In the genomic region with DNA sequence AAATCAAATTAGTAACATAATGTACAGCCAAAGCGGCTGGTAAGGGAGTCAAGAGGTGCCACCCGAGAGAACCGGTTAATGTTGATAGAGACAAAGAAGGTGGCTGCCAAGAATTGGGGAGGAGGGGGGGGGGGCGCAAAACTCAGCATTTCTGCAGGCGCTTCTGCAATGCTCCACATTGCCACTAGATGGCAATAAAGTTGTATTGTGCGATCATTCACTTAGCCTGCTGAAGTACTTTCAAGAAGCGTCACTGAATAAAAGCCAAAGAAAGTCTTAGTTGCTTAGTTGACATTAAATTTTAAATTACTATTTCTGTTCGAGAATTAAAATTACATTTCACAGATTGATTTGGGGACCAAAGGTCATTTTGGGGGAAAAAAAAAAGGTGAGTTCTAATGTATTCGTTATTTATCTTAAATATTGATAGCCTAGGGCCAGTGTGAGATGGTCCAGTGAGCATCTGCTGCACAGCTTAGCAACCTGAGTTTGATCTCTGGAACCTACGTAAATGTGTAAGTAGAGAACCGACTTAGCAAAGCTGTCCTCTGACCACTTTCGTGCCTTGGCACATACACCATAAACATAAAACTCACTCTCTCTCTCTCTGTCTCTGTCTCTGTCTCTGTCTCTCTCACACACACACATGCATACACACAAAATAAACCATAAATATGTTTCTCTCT, we compare ENCODE assay signal across 9 mouse cellular contexts.
DNase-seq lines count a peak whose midpoint lies in the region; ATAC-seq and TF ChIP-seq lines count a peak whose summit lies in the region.
"Had no signal": no experiment of that assay in that cellular context is flagged by ENCODE, and none has a peak within 500 bp of the region (broad histone marks: within the 10 kb centered on the region; RNA-seq: fewer than 3 reads in every experiment).

No protein-coding gene starts in this region.

- TF ChIP-seq CTCF in stomach, postnatal 0 days (IDR thresholded peaks at IDR 0.05; ENCODE audit: low read depth): peak; percentile 98

- no peak for TF ChIP-seq EP300 in stomach, postnatal 0 days (optimal IDR thresholded peaks at IDR 0.05)

- no peaks in the 10 kb centered on the region for H3K27me3 ChIP-seq in forebrain, embryonic 11.5 days (ENCODE audit: control insufficient read depth, insufficient read depth, low read length)
- no peaks in the 10 kb centered on the region for H3K27me3 ChIP-seq in intestine, embryonic 16.5 days (replicated peaks; ENCODE audit: control insufficient read depth, insufficient read depth, low read length)
- no peaks in the 10 kb centered on the region for H3K27me3 ChIP-seq in stomach, postnatal 0 days (ENCODE audit: control insufficient read depth, insufficient read depth, low read length)

- no peaks in the 10 kb centered on the region for H3K36me3 ChIP-seq in forebrain, embryonic 11.5 days (ENCODE audit: control insufficient read depth, insufficient read depth, low read length)
- no peaks in the 10 kb centered on the region for H3K36me3 ChIP-seq in intestine, embryonic 16.5 days (ENCODE audit: control insufficient read depth, insufficient read depth, low read length)
- no peaks in the 10 kb centered on the region for H3K36me3 ChIP-seq in stomach, postnatal 0 days (ENCODE audit: control insufficient read depth, insufficient read depth, low read length)
- H3K36me3 ChIP-seq: limb, embryonic 13.5 days had no signal

- H3K27ac ChIP-seq in forebrain, embryonic 11.5 days (ENCODE audit: low read depth, low read length): no peak overlapping the region
- 0 out of 2 replicates have a peak overlapping the region, but pooled peaks have one; percentile 48 for H3K27ac ChIP-seq in intestine, embryonic 16.5 days (ENCODE audit: low read length)
- no peak overlapping the region for H3K27ac ChIP-seq in stomach, postnatal 0 days (replicated peaks)
- H3K27ac ChIP-seq: limb, embryonic 13.5 days had no signal

- H3K9ac ChIP-seq in forebrain, embryonic 11.5 days (ENCODE audit: low read length): no peak overlapping the region
- H3K9ac ChIP-seq in intestine, embryonic 16.5 days (ENCODE audit: low read depth, low read length): no peak overlapping the region
- H3K9ac ChIP-seq in stomach, postnatal 0 days (ENCODE audit: low read length): no peak overlapping the region
- H3K9ac ChIP-seq: limb, embryonic 13.5 days had no signal

- no peaks in the 10 kb centered on the region for H3K9me3 ChIP-seq in forebrain, embryonic 11.5 days (ENCODE audit: control insufficient read depth, low read length)
- H3K9me3 ChIP-seq in intestine, embryonic 16.5 days (ENCODE audit: control insufficient read depth, low read length): no peaks in the 10 kb centered on the region
- no peaks in the 10 kb centered on the region for H3K9me3 ChIP-seq in stomach, postnatal 0 days (ENCODE audit: control insufficient read depth, low read length)
- H3K9me3 ChIP-seq: limb, embryonic 13.5 days had no signal

- no peak overlapping the region for H3K4me3 ChIP-seq in forebrain, embryonic 11.5 days (ENCODE audit: low read depth, low read length)
- no peak overlapping the region for H3K4me3 ChIP-seq in intestine, embryonic 16.5 days (ENCODE audit: low read length)
- H3K4me3 ChIP-seq in stomach, postnatal 0 days (ENCODE audit: low read depth, low read length): no peak overlapping the region
- H3K4me3 ChIP-seq: limb, embryonic 13.5 days had no signal

- DNase-seq in gastrocnemius, adult 18-20 months (ENCODE audit: low spot score): peak; percentile 62
- no peak for DNase-seq in gastrocnemius, postnatal 25 days
- DNase-seq in B cell, adult 2 months: peak; percentile 67 to 69
- peak; percentile 88 for DNase-seq in brain, adult 2 months (ENCODE audit: low read depth, low spot score)
- peak; percentile 84 for DNase-seq in forebrain, embryonic 11.5 days (ENCODE audit: low spot score)
- peak; percentile 73 for DNase-seq in stomach, postnatal 0 days (ENCODE audit: low spot score)

- 18% methylated on average over 12 of the region's 12 CpGs for WGBS in forebrain, embryonic 11.5 days
- 15% methylated on average over 12 of the region's 12 CpGs for WGBS in intestine, embryonic 16.5 days
- WGBS in stomach, postnatal 0 days: 14% methylated on average over 12 of the region's 12 CpGs

- no peak overlapping the region for H3K4me2 ChIP-seq in forebrain, embryonic 11.5 days (ENCODE audit: low read depth, low read length, severe bottlenecking)
- no peak overlapping the region for H3K4me2 ChIP-seq in intestine, embryonic 16.5 days (ENCODE audit: low read depth, low read length)
- no peak overlapping the region for H3K4me2 ChIP-seq in stomach, postnatal 0 days (replicated peaks; ENCODE audit: low read depth)
- H3K4me2 ChIP-seq: limb, embryonic 13.5 days had no signal

- 0 out of 2 replicates have a peak, but pooled peaks have one; percentile 24 for ATAC-seq in forebrain, embryonic 11.5 days (replicated peaks; ENCODE audit: low FRiP score)
- 0 out of 2 replicates have a peak, but pooled peaks have one; percentile 18 for ATAC-seq in intestine, embryonic 16.5 days
- ATAC-seq in megakaryocyte-erythroid progenitor cell, adult 5-6 weeks (replicated peaks; ENCODE audit: low FRiP score, low TSS enrichment, poor library complexity, severe bottlenecking): peak; percentile 33
- peak; percentile 22; the same call in 1 of the 2 replicates for ATAC-seq in stomach, postnatal 0 days (ENCODE audit: low FRiP score, low TSS enrichment)

- peaks cover 12% of the 10 kb centered on the region for H3K4me1 ChIP-seq in forebrain, embryonic 11.5 days (replicated peaks; ENCODE audit: control insufficient read depth, insufficient read depth, low read length)
- peaks cover 32% of the 10 kb centered on the region for H3K4me1 ChIP-seq in intestine, embryonic 16.5 days (ENCODE audit: control insufficient read depth, insufficient read depth, low read length)
- H3K4me1 ChIP-seq in stomach, postnatal 0 days (replicated peaks; ENCODE audit: control insufficient read depth, insufficient read depth): peaks cover 3% of the 10 kb centered on the region
